Mouse (Mus musculus): ENCODE data around the gene Jag1. TPM values are rescaled to one million over a fixed set of nuclear protein-coding genes. Genes with fewer than 3 reads are reported as not detected.

The Jag1 gene
- polyA plus RNA-seq (2012): 0.20 and 0.70 TPM in 2 replicates

DNA sequence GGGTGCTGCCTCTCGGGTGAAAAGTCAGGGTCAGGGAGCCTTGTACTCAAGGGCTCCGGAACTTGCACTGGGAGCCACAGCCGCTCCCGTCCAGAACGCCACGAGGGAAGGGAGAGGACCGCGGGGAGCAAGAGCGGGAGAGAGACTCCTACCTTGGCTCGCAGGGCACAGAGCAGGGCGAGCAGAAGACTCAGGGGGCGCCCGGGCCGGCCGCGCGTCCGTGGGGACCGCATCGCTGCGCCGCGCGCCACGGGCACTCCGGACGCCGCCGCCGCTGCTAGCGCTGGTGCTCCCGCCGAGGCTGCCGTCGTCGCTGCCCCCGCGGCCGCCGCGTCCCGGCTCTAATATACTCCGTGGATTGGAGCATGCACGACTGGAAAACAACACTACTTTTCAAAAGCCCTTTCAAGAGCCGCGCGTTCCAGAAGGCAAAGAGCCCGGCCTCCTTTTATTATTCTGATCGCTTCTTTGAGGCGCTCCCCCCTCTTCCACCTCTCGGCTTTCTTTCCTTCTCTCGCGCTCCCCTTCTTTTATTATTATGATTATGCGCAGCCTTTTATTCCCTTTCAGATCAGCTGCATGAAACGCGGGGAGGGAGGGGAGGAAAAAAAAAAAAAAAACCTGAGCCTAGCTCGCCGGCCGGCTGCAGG lies at the start of gene Jag1:
TSS of gene Jag1 (minus strand) at position 620 of the 650 bp plus-strand sequence.

Other genes starting within 250 kb of the Jag1 start
- 2.7 TPM in 1 of 2 replicates, not detected in the other for gene AL731706.2, start 231.0 kb downstream of the Jag1 start, polyA plus RNA-seq (2012)
- gene Slx4ip, start 225.4 kb downstream of the Jag1 start, polyA plus RNA-seq (2012): 0.44 and 0.51 TPM in 2 replicates
- 1.7 and 2.3 TPM in 2 replicates for gene AL731706.1, start 225.3 kb downstream of the Jag1 start, polyA plus RNA-seq (2012)
- gene Mkks, start 225.3 kb downstream of the Jag1 start, polyA plus RNA-seq (2012): 0.29 and 0.31 TPM in 2 replicates

Measured in megakaryocyte-erythroid progenitor cell, adult 5 weeks (primary cell).